Mouse (Mus musculus) embryonic fibroblast, embryonic 13.5 days (primary cell): ENCODE results near the gene Gm17490.

Source experiments
- CTCF ChIP-seq: IDR thresholded peaks from 2 replicates; pipeline ENCODE4 v1.5.1; 2011; ENCODE audit warnings: mild to moderate bottlenecking, control low read depth, low read length, moderate library complexity, borderline replicate concordance; ENCODE audit not compliant: insufficient read depth
- POLR2A ChIP-seq: IDR thresholded peaks from 2 replicates; pipeline ENCODE4 v1.6.1; 2011; ENCODE audit warnings: low read depth, mild to moderate bottlenecking, control low read depth, low read length, moderate library complexity

GRCm38 (mm10) chr2:11596690-11597089 lies 29.4 kb downstream of the Gm17490 start:
- TF ChIP-seq CTCF (no peak), POLR2A (no peak)
